Mouse (Mus musculus): ENCODE results near the gene Ablim1. TPM values are rescaled to one million over a fixed set of nuclear protein-coding genes. Genes with fewer than 3 reads are reported as not detected.

The Ablim1 gene
- polyA plus RNA-seq, 1 experiment from 2014 or later: 62.0 TPM

DNA sequence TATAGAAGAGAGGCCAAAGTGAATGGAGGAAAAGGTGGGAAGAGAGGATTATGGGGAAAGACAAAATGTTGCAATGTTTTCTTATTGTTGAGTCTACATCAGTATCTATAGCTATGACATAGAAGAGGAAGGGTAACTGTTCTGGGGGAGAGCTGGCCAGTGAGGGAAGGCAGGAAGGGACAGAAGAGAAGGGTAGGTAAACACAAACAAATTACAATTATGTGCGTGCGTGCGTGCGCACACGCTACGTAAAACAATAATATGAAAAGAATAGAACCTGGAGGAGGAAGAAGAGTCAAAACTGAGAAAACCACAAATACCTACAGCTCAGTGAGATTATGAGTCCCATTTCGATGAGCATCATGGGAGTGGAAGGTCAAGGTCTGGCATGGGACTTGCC lies 13.6 kb upstream of the Ablim1 start:
- TF ChIP-seq CTCF (IDR thresholded peaks at IDR 0.05; ENCODE audit: low read depth): no peak
- no peak for TF ChIP-seq EP300 (optimal IDR thresholded peaks at IDR 0.05)
- no peak overlapping the region for H3K4me2 ChIP-seq (replicated peaks; ENCODE audit: low read depth)
- H3K4me3 ChIP-seq (ENCODE audit: low read depth, low read length): no peak overlapping the region
- no peaks in the 10 kb centered on the region for H3K9me3 ChIP-seq (ENCODE audit: control insufficient read depth, low read length)
- 94% methylated on average over 7 of the region's 7 CpGs for WGBS
- no peak overlapping the region for H3K27ac ChIP-seq (replicated peaks)
- DNase-seq (ENCODE audit: low spot score): no peak
- H3K27me3 ChIP-seq (ENCODE audit: control insufficient read depth, insufficient read depth, low read length): no peaks in the 10 kb centered on the region
- ATAC-seq (ENCODE audit: low FRiP score, low TSS enrichment): no peak
- H3K36me3 ChIP-seq (ENCODE audit: control insufficient read depth, insufficient read depth, low read length): no peaks in the 10 kb centered on the region
- no peak overlapping the region for H3K9ac ChIP-seq (ENCODE audit: low read length)
- no peaks in the 10 kb centered on the region for H3K4me1 ChIP-seq (replicated peaks; ENCODE audit: control insufficient read depth, insufficient read depth)

- Histone ChIP-seq H3K27ac (replicated peaks) (no peak overlapping the region), H3K4me3 (ENCODE audit: low read depth, low read length) (no peak overlapping the region), H3K9me3 (ENCODE audit: control insufficient read depth, low read length) (no peaks in the 10 kb centered on the region), H3K27me3 (ENCODE audit: control insufficient read depth, insufficient read depth, low read length) (no peaks in the 10 kb centered on the region), H3K4me1 (replicated peaks; ENCODE audit: control insufficient read depth, insufficient read depth) (no peaks in the 10 kb centered on the region), H3K9ac (ENCODE audit: low read length) (no peak overlapping the region), H3K4me2 (replicated peaks; ENCODE audit: low read depth) (no peak overlapping the region), H3K36me3 (ENCODE audit: control insufficient read depth, insufficient read depth, low read length) (no peaks in the 10 kb centered on the region)
- DNase-seq (ENCODE audit: low spot score): no peak
- ATAC-seq (ENCODE audit: low FRiP score, low TSS enrichment): no peak
- TF ChIP-seq EP300 (optimal IDR thresholded peaks at IDR 0.05): no peak
- TF ChIP-seq CTCF (IDR thresholded peaks at IDR 0.05; ENCODE audit: low read depth): no peak
Measured at GRCm38 (mm10) chr19:57327679-57328078, 13.0 kb upstream of the Ablim1 start.

DNA sequence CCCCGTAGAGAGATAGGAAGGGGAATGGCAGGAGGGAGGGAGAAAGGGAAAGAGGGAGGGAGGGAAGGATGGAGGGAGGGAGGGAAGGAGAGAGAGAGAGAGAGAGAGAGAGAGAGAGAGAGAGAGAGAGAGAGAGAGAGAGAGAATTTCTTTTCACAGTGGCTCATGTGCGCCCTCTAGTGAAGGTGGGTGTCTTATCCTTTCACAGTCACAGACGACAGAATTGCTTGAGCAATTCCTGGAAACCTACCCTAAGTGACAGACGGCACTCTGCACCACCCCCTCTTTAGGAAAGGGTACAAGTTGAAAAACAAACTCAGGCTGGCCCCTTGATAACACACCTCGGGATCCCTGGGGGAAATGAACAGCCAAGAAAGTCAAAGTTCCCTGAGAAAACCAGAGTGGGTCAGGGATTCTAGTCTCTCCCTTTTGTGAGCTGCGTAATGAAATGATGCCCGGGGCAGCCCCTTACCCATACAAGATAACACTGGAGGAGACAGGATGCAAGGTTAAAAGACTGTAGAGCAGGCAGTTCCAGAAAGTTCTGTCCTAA lies 11.1 kb upstream of the Ablim1 start:
- no peaks in the 10 kb centered on the region for H3K27me3 ChIP-seq (ENCODE audit: control insufficient read depth, insufficient read depth, low read length)
- H3K9me3 ChIP-seq (ENCODE audit: control insufficient read depth, low read length): no peaks in the 10 kb centered on the region
- H3K36me3 ChIP-seq (ENCODE audit: control insufficient read depth, insufficient read depth, low read length): no peaks in the 10 kb centered on the region
- no peak overlapping the region for H3K9ac ChIP-seq (ENCODE audit: low read length)
- WGBS: 18% methylated on average over 7 of the region's 7 CpGs
- no peak overlapping the region for H3K4me2 ChIP-seq (replicated peaks; ENCODE audit: low read depth)
- H3K27ac ChIP-seq (replicated peaks): no peak overlapping the region
- ATAC-seq (ENCODE audit: low FRiP score, low TSS enrichment) (no peak), DNase-seq (ENCODE audit: low spot score) (peak; percentile 76)
- no peaks in the 10 kb centered on the region for H3K4me1 ChIP-seq (replicated peaks; ENCODE audit: control insufficient read depth, insufficient read depth)
- TF ChIP-seq CTCF (IDR thresholded peaks at IDR 0.05; ENCODE audit: low read depth): peak; percentile 86
- TF ChIP-seq EP300 (optimal IDR thresholded peaks at IDR 0.05): no peak
- no peak overlapping the region for H3K4me3 ChIP-seq (ENCODE audit: low read depth, low read length)

- Histone ChIP-seq H3K27ac (replicated peaks) (no peak overlapping the region), H3K4me2 (replicated peaks; ENCODE audit: low read depth) (no peak overlapping the region), H3K9ac (ENCODE audit: low read length) (no peak overlapping the region), H3K27me3 (ENCODE audit: control insufficient read depth, insufficient read depth, low read length) (no peaks in the 10 kb centered on the region), H3K36me3 (ENCODE audit: control insufficient read depth, insufficient read depth, low read length) (no peaks in the 10 kb centered on the region), H3K4me3 (ENCODE audit: low read depth, low read length) (no peak overlapping the region), H3K9me3 (ENCODE audit: control insufficient read depth, low read length) (no peaks in the 10 kb centered on the region), H3K4me1 (replicated peaks; ENCODE audit: control insufficient read depth, insufficient read depth) (no peaks in the 10 kb centered on the region)
- ATAC-seq (ENCODE audit: low FRiP score, low TSS enrichment) (no peak), DNase-seq (ENCODE audit: low spot score) (no peak)
- peak; percentile 16; the same call in 1 of the 2 replicates for TF ChIP-seq CTCF (IDR thresholded peaks at IDR 0.05; ENCODE audit: low read depth)
- TF ChIP-seq EP300 (optimal IDR thresholded peaks at IDR 0.05): no peak
- 77% methylated on average over 8 of the region's 8 CpGs for WGBS
Measured at GRCm38 (mm10) chr19:57323087-57323486, 8.4 kb upstream of the Ablim1 start.

DNA sequence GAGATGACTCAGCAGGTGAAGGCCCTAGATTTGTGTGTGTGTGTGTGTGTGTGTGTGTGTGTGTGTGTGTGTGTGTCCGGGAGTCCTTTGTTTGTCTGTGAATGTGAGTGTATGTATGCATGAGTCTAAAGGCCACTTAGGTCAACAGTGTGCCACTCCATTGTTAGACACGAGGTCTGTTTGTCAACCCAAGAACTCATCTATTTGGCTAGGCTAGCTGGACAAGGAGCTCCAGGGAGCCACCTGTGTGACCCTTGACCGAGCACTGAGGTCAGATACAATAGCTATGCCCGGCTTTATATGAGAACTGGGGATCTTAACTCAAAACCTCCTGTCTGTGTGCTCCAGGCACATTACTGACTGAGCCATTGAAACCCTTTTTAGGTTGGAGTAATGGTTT lies 7.8 kb upstream of the Ablim1 start:
- peak; percentile 26 for DNase-seq (ENCODE audit: low spot score)
- no peaks in the 10 kb centered on the region for H3K27me3 ChIP-seq (ENCODE audit: control insufficient read depth, insufficient read depth, low read length)
- H3K4me1 ChIP-seq (replicated peaks; ENCODE audit: control insufficient read depth, insufficient read depth): no peaks in the 10 kb centered on the region
- ATAC-seq (ENCODE audit: low FRiP score, low TSS enrichment): peak; percentile 64
- H3K9me3 ChIP-seq (ENCODE audit: control insufficient read depth, low read length): no peaks in the 10 kb centered on the region
- H3K9ac ChIP-seq (ENCODE audit: low read length): no peak overlapping the region
- no peak overlapping the region for H3K27ac ChIP-seq (replicated peaks)
- H3K36me3 ChIP-seq (ENCODE audit: control insufficient read depth, insufficient read depth, low read length): no peaks in the 10 kb centered on the region
- H3K4me3 ChIP-seq (ENCODE audit: low read depth, low read length): no peak overlapping the region
- WGBS: 50% methylated on average over 4 of the region's 4 CpGs
- no peak overlapping the region for H3K4me2 ChIP-seq (replicated peaks; ENCODE audit: low read depth)
- TF ChIP-seq EP300 (optimal IDR thresholded peaks at IDR 0.05) (no peak), CTCF (IDR thresholded peaks at IDR 0.05; ENCODE audit: low read depth) (no peak)

DNA sequence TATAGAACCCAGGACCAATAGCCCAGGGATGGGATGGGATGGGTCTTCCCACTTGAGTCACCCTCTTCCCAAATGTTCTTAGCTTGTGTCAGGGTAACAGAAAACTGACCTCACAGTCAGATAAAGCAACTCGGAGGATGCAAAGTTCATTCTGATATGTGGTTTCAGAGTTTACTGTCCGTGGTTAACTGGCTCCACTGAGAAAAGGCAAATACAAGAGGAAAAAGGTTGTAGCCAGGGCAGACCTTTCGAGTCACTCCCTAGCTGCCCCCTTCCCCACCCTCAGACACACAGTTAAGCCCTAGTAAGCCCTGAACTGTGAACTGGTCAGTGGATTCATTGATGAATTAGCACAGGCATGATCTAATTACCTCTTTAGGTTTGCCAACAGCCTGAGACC lies 7.1 kb upstream of the Ablim1 start:
- no peak for TF ChIP-seq CTCF (IDR thresholded peaks at IDR 0.05; ENCODE audit: low read depth)
- TF ChIP-seq EP300 (optimal IDR thresholded peaks at IDR 0.05): no peak
- no peak for ATAC-seq (ENCODE audit: low FRiP score, low TSS enrichment)
- 60% methylated on average over 3 of the region's 3 CpGs for WGBS
- Histone ChIP-seq H3K27me3 (ENCODE audit: control insufficient read depth, insufficient read depth, low read length) (no peaks in the 10 kb centered on the region), H3K36me3 (ENCODE audit: control insufficient read depth, insufficient read depth, low read length) (no peaks in the 10 kb centered on the region), H3K4me2 (replicated peaks; ENCODE audit: low read depth) (no peak overlapping the region), H3K9ac (ENCODE audit: low read length) (no peak overlapping the region), H3K4me1 (replicated peaks; ENCODE audit: control insufficient read depth, insufficient read depth) (no peaks in the 10 kb centered on the region), H3K9me3 (ENCODE audit: control insufficient read depth, low read length) (no peaks in the 10 kb centered on the region), H3K4me3 (ENCODE audit: low read depth, low read length) (no peak overlapping the region), H3K27ac (replicated peaks) (no peak overlapping the region)
- DNase-seq (ENCODE audit: low spot score): no peak

Data from stomach, postnatal 0 days (tissue).